Mouse (Mus musculus) spleen, adult 2 months (tissue): ENCODE measurements around the gene Zfp280b.

Experiments used
- CTCF ChIP-seq: fragments of 200-500 bp; IDR thresholded peaks from 2 replicates; pipeline ENCODE4 v1.5.1; 2011; ENCODE audit warnings: mild to moderate bottlenecking, inconsistent platforms; ENCODE audit not compliant: insufficient read depth, insufficient read length, insufficient replicate concordance; ENCODE audit errors: extremely low read depth
- POLR2A ChIP-seq: fragments of 200-500 bp; IDR thresholded peaks from 2 replicates; pipeline ENCODE4 v1.6.1; 2011; ENCODE audit warnings: low read depth, low read length, inconsistent platforms

GRCm38 (mm10) chr10:76067674-76068613 is 35.5 kb downstream of the Zfp280b start:
- TF ChIP-seq CTCF (no peak), POLR2A (no peak)
